Mouse (Mus musculus) midbrain, postnatal 0 days (tissue): ENCODE measurements around the gene Sgca. TPM values are rescaled to one million over a fixed set of nuclear protein-coding genes. Genes with fewer than 3 reads are reported as not detected.

Experiments
- ATAC-seq: fragments of 200-750 bp; cut with Nextera tagmentation; 2 replicates; pipeline ENCODE4 v1.8.0; 2017; ENCODE audit warnings: moderate number of reproducible peaks, mild to moderate bottlenecking, moderate TSS enrichment, moderate library complexity; ENCODE audit not compliant: low FRiP score
- DNase-seq: peaks from one replicate; pipeline ENCODE4 v3.0.0-alpha.2; 2015; ENCODE audit warnings: low spot score
- H3K27ac ChIP-seq: fragments of 300-500 bp; sonication (generic); 2 replicates; pipeline ENCODE4 v1.5.1; 2014; ENCODE audit warnings: low read depth, mild to moderate bottlenecking, low read length, mixed read lengths
- H3K27me3 ChIP-seq: fragments of 300-500 bp; sonication (generic); 2 replicates; pipeline ENCODE4 v1.6.1; 2014; ENCODE audit warnings: low read length, control low read depth, mixed read lengths; ENCODE audit not compliant: insufficient read depth
- H3K36me3 ChIP-seq: fragments of 300-500 bp; sonication (generic); 2 replicates; pipeline ENCODE4 v1.6.1; 2014; ENCODE audit warnings: low read length, control low read depth, mixed read lengths; ENCODE audit not compliant: insufficient read depth
- H3K4me1 ChIP-seq: fragments of 300-500 bp; sonication (generic); 2 replicates; pipeline ENCODE4 v1.6.1; 2014; ENCODE audit warnings: mild to moderate bottlenecking, control low read depth, antibody characterized with exemption, low read length, mixed read lengths; ENCODE audit not compliant: insufficient read depth
- H3K4me2 ChIP-seq: fragments of 300-500 bp; sonication (generic); 2 replicates; pipeline ENCODE4 v1.6.1; 2014; ENCODE audit warnings: low read depth, mild to moderate bottlenecking, low read length, mixed read lengths; ENCODE audit not compliant: poor library complexity, severe bottlenecking
- H3K4me3 ChIP-seq: fragments of 300-500 bp; sonication (generic); 2 replicates; pipeline ENCODE4 v1.5.1; 2014; ENCODE audit warnings: low read depth, mild to moderate bottlenecking, low read length, moderate library complexity
- H3K9ac ChIP-seq: fragments of 300-500 bp; sonication (generic); replicated peaks from 2 replicates; pipeline ENCODE4 v1.6.1; 2014; ENCODE audit warnings: mild to moderate bottlenecking, low read length, moderate library complexity, mixed read lengths; ENCODE audit not compliant: poor library complexity, severe bottlenecking
- H3K9me3 ChIP-seq: fragments of 300-500 bp; sonication (generic); 2 replicates; pipeline ENCODE4 v1.6.1; 2016; ENCODE audit warnings: low read length, control low read depth
- CTCF ChIP-seq: IDR thresholded peaks from 2 replicates; pipeline ENCODE4 v1.5.1; 2016; ENCODE audit warnings: antibody characterized with exemption, mild to moderate bottlenecking
- WGBS: fragments of 180-500 bp; shearing (Covaris S2); extraction: QIAGEN DNeasy Blood & Tissue Kit; methylation state at CpG from one replicate; pipeline ENCODE4 v1.1.7; 2014; 5-methylcytosine and 5-hydroxymethylcytosine counted together
- polyA plus RNA-seq: library from polyadenylated mRNA; unstranded; fragments of >200 nt; fragmentation: Nextera tagmentation; extraction: Ambion mirVana; gene quantifications from 2 replicates; pipeline ENCODE4 v1.2.1, GENCODE M21; 2015
- total RNA-seq: library from RNA; depleted of rRNA; stranded (reverse); fragments of >200 nt; gene quantifications from 2 replicates; pipeline ENCODE4 v1.2.3, GENCODE M21; 2014

Gene Sgca
- total and polyA plus RNA-seq, 2 experiments from 2014 or later: 0.39 TPM; not detected in 1

DNA sequence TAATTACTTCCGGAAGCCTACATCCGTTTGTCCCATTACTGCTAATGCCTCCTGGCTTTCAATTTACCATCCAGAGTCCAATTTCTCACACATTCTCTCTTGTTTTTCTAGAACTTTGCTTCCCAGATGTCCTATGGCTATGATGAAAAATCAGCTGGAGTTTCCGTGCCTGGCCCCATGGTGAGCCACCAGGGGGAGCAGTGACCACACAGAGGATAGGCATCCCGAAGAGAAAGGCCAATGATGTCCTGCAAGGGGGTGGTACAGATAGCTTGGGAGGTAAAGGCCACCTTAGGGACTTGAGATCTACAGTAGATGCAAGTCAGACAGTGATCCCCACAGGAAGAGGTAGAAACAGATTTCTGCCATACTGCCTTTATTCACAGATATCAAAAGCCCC is 36.8 kb downstream of the Sgca start:
- Histone ChIP-seq H3K36me3 (no peaks in the 10 kb centered on the region), H3K4me1 (peaks cover 3% of the 10 kb centered on the region; the same call in 1 of the 2 replicates), H3K9me3 (no peaks in the 10 kb centered on the region), H3K4me2 (no peak overlapping the region), H3K9ac (no peak overlapping the region), H3K27me3 (peaks cover 38% of the 10 kb centered on the region), H3K27ac (no peak overlapping the region), H3K4me3 (no peak overlapping the region)
- ATAC-seq (no peak), DNase-seq (peak; percentile 72)
- WGBS: 22% methylated on average over 4 of the region's 4 CpGs
- TF ChIP-seq CTCF: peak; percentile 95

DNA sequence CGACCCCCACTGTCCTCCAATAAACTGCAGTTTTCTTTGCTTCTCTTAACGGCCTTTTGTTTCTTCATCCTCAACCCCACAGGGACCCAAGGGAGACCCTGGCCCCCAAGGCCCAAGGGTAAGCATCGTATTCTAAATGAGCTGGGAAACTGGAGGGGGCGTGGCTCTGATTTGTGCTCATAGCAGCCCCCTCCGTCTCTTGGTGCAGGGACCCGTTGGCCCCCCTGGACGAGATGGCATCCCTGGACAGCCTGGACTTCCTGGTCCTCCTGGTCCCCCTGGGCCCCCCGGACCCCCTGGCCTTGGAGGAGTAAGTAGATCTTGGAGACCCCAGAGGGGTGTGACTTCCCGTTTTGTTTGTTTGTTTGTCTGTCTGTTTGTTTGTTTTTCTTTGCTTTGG is 37.8 kb downstream of the Sgca start:
- ATAC-seq (no peak), DNase-seq (no peak)
- no peak overlapping the region for H3K4me2 ChIP-seq
- H3K27ac ChIP-seq: no peak overlapping the region
- no peaks in the 10 kb centered on the region for H3K36me3 ChIP-seq
- H3K4me3 ChIP-seq: no peak overlapping the region
- no peak for TF ChIP-seq CTCF
- WGBS: 27% methylated on average over 9 of the region's 9 CpGs
- H3K9me3 ChIP-seq: no peaks in the 10 kb centered on the region
- no peak overlapping the region for H3K9ac ChIP-seq
- peaks cover 3% of the 10 kb centered on the region; the same call in 1 of the 2 replicates for H3K4me1 ChIP-seq
- peaks cover 38% of the 10 kb centered on the region for H3K27me3 ChIP-seq

- no peak overlapping the region for H3K27ac ChIP-seq
- no peaks in the 10 kb centered on the region for H3K9me3 ChIP-seq
- peaks cover 43% of the 10 kb centered on the region for H3K27me3 ChIP-seq
- peaks cover 3% of the 10 kb centered on the region; the same call in 1 of the 2 replicates for H3K4me1 ChIP-seq
- TF ChIP-seq CTCF: no peak
- H3K4me2 ChIP-seq: peak overlapping the region; percentile 66
- H3K4me3 ChIP-seq: peak overlapping the region; percentile 34
- no peak for ATAC-seq
- H3K36me3 ChIP-seq: no peaks in the 10 kb centered on the region
- DNase-seq: no peak
- 2% methylated on average over 15 of the region's 15 CpGs for WGBS
- 0 out of 2 replicates have a peak overlapping the region, but pooled peaks have one; percentile 29 for H3K9ac ChIP-seq
These were observed 38.3 kb downstream of the Sgca start for GRCm38 (mm10) chr11:94937787-94938186.

DNA sequence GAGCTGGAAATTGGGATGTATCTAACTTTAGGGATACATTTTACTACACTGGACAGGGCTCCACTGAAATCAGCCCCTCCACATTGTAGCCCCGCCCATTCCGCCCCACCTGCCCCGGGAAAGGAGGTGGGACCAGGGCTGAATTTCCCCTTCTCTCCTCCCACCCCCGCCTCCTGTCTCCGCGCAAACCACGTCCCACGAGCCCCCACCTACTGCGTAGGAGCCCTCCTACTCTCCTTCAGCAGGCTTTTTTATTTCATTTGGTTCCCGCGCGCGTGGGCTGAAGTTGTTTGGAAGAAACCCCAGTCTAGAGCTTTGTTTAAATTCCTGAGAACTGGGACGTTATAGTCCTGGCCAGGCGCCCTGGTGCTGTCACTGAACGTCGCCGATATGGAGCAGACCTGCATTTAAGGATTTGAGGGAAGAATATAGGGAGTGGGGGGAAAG is 38.8 kb downstream of the Sgca start:
- H3K4me3 ChIP-seq: peak overlapping the region; percentile 34
- DNase-seq (no peak), ATAC-seq (no peak)
- H3K4me2 ChIP-seq: peak overlapping the region; percentile 66
- peaks cover 43% of the 10 kb centered on the region for H3K27me3 ChIP-seq
- peak overlapping the region; percentile 29; the same call in 1 of the 2 replicates for H3K9ac ChIP-seq
- H3K9me3 ChIP-seq: no peaks in the 10 kb centered on the region
- TF ChIP-seq CTCF: no peak
- H3K4me1 ChIP-seq: peaks cover 3% of the 10 kb centered on the region; the same call in 1 of the 2 replicates
- 2% methylated on average over 18 of the region's 18 CpGs for WGBS
- no peaks in the 10 kb centered on the region for H3K36me3 ChIP-seq
- no peak overlapping the region for H3K27ac ChIP-seq

DNA sequence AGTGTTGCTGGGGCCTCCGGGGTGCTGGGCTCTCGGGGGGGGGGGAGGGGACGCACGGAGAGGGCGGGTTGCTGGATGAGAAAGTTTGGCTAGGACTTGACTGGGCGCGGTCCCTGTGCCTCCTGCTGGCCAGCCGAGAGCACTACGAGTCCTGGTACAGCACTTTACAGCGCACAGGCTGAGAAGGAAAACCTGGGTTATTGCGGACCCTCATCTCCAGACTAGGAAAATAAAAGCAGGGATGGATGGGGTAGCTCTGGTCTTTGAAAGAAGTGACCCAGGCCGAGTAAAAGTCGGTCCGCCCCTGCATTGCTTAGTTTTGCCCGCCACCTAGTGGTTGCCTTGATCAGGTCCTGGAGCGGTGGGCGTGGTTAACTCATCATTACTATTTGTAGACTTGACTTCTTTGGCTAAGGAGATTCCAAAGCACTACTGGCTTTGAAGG is 39.3 kb downstream of the Sgca start:
- Histone ChIP-seq H3K27me3 (peaks cover 48% of the 10 kb centered on the region), H3K9me3 (no peaks in the 10 kb centered on the region), H3K4me3 (peak overlapping the region; percentile 34), H3K4me2 (peak overlapping the region; percentile 66), H3K36me3 (no peaks in the 10 kb centered on the region), H3K27ac (no peak overlapping the region), H3K9ac (no peak overlapping the region), H3K4me1 (peaks cover 3% of the 10 kb centered on the region; the same call in 1 of the 2 replicates)
- peak; percentile 92 for TF ChIP-seq CTCF
- WGBS: under 1% methylated on average over 17 of the region's 17 CpGs
- peak; percentile 78 for ATAC-seq
- DNase-seq: peak; percentile 94

- no peak for TF ChIP-seq CTCF
- no peak for ATAC-seq
- Histone ChIP-seq H3K27me3 (peaks cover 47% of the 10 kb centered on the region), H3K4me1 (peaks cover 3% of the 10 kb centered on the region; the same call in 1 of the 2 replicates), H3K4me3 (peak within 1 kb of the TSS; percentile 34), H3K9ac (no peak within 1 kb of the TSS), H3K36me3 (no peaks in the 10 kb centered on the region), H3K27ac (no peak within 1 kb of the TSS), H3K9me3 (no peaks in the 10 kb centered on the region), H3K4me2 (peak within 1 kb of the TSS; percentile 66)
- 20% methylated on average over 19 of the region's 19 CpGs for WGBS
- no peak for DNase-seq
These were observed 40.1 kb downstream of the Sgca start, which contains the start of gene Col1a1 for GRCm38 (mm10) chr11:94936045-94936444. Col1a1 (plus strand) TSS chr11:94936224.
